Mouse (Mus musculus): ENCODE measurements around the gene Calcr. TPM values are rescaled to one million over a fixed set of nuclear protein-coding genes. Genes with fewer than 3 reads are reported as not detected.
A peak's percentile ranks its signal among the peaks of the same experiment; 100 is the strongest.
"Not testable (repeated sequence)": the region's sequence is repeated elsewhere in the genome, so short reads cannot be mapped to it uniquely, and the experiment has no call there.

Gene Calcr
- not detected in 2 replicates for total RNA-seq (2014; fragmentation: Nextera tagmentation)
- total RNA-seq (2017) = not detected in 2 replicates

GRCm38 (mm10) chr6:3764230-3764764 is at the start of gene Calcr:
TSS of gene Calcr (minus strand) at chr6:3764714.
- no peak for ATAC-seq (replicated peaks; ENCODE audit: low FRiP score, low TSS enrichment, poor library complexity, severe bottlenecking)

DNA sequence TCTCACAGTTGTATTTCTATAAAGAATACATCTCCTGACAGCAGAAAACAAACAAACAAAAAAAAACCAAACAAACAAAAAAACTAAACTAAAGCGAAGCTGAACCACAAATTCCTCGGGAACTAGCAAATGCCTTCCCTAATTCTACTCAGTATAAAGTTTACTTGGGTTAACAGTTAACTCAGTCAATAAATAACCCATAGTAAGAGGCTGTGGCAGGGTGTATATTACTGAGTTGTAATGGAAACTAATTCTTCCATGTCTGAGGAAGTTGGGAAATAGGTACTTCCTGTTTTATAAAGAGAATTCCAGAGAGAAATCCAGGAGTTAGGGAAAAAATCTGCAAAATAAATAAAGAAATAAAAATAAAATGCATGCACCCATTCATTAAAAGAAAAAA is 3.0 kb upstream of the Calcr start:
- no peak for ATAC-seq (replicated peaks; ENCODE audit: low FRiP score, low TSS enrichment, poor library complexity, severe bottlenecking)

- ATAC-seq (replicated peaks; ENCODE audit: low FRiP score, low TSS enrichment, poor library complexity, severe bottlenecking) = no peak
Observed at GRCm38 (mm10) chr6:3763171-3763967, 1.1 kb downstream of the Calcr start.

GRCm38 (mm10) chr6:3751576-3751975 is 12.9 kb downstream of the Calcr start:
- no peak for ATAC-seq (replicated peaks; ENCODE audit: low FRiP score, low TSS enrichment, poor library complexity, severe bottlenecking)

- no peak for ATAC-seq (replicated peaks; ENCODE audit: low FRiP score, low TSS enrichment, poor library complexity, severe bottlenecking)
Observed at GRCm38 (mm10) chr6:3749624-3750023, 14.9 kb downstream of the Calcr start.

DNA sequence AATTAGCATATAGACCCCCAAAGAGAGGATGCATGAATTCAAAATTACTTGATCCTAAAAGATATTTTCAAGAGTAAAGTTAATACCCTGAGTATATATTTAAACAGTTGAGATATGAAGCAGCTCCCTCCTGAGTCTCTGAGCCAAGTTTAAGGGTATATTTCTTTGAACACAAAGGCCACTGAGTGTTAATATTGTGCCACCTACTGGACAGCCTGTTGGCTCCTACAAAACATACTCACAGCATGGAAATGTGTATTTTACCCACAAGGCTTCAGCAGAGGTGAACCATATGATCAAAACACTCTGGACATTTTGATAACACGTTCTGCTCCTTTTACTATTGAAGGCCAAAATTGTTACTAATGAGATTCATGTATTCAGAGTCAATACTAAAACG is 19.0 kb downstream of the Calcr start:
- peak; percentile 84 for ATAC-seq (replicated peaks; ENCODE audit: low FRiP score, low TSS enrichment, poor library complexity, severe bottlenecking)

GRCm38 (mm10) chr6:3741996-3742713 is 22.4 kb downstream of the Calcr start:
- no peak for ATAC-seq (replicated peaks; ENCODE audit: low FRiP score, low TSS enrichment, poor library complexity, severe bottlenecking)

- no peak for ATAC-seq (replicated peaks; ENCODE audit: low FRiP score, low TSS enrichment, poor library complexity, severe bottlenecking)
Observed at GRCm38 (mm10) chr6:3741296-3741695, 23.2 kb downstream of the Calcr start.

DNA sequence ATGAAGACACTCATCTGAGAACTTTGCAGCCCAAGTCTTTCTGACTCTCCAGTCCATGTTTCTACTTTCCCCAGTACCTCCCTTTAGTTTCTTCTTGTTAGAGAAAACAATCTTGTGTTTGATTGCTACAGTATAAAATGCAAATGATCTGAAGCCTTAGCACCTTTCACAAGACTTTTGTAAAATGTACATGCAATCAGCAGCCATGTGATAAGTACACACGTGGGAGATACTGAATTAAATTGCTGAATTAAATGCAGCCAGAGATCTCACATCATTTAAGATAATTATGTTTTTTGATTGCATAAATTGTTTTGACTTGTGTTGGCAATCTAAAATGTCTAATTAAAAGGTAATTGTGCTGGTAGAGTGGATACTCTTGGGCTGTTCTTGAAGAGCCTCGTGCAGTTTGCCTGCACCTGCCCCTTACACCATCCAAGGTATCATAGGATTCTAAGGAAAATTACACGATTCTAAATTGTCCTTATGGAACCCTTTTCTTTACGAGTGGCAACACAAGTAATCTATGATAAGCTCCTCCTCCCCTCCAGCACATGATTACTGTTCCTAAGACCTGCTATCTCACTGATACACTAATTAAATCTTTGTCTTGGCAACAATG is 34.2 kb downstream of the Calcr start:
- no peak for ATAC-seq (replicated peaks; ENCODE audit: low FRiP score, low TSS enrichment, poor library complexity, severe bottlenecking)

GRCm38 (mm10) chr6:3688087-3688642 is 76.3 kb downstream of the Calcr start:
- ATAC-seq (replicated peaks; ENCODE audit: low FRiP score, low TSS enrichment, poor library complexity, severe bottlenecking) = no peak

- not testable (repeated sequence) for ATAC-seq (replicated peaks; ENCODE audit: low FRiP score, low TSS enrichment, poor library complexity, severe bottlenecking)
Observed at GRCm38 (mm10) chr6:3678286-3678685, 86.2 kb downstream of the Calcr start.

GRCm38 (mm10) chr6:3677806-3678205 is 86.7 kb downstream of the Calcr start:
- no peak for ATAC-seq (replicated peaks; ENCODE audit: low FRiP score, low TSS enrichment, poor library complexity, severe bottlenecking)

GRCm38 (mm10) chr6:3671941-3672340 is 92.6 kb downstream of the Calcr start:
- not testable (repeated sequence) for ATAC-seq (replicated peaks; ENCODE audit: low FRiP score, low TSS enrichment, poor library complexity, severe bottlenecking)

GRCm38 (mm10) chr6:3664147-3664716 is 100.3 kb downstream of the Calcr start:
- ATAC-seq (replicated peaks; ENCODE audit: low FRiP score, low TSS enrichment, poor library complexity, severe bottlenecking) = no peak

- ATAC-seq (replicated peaks; ENCODE audit: low FRiP score, low TSS enrichment, poor library complexity, severe bottlenecking) = no peak
Observed at GRCm38 (mm10) chr6:3658405-3658804, 106.1 kb downstream of the Calcr start.

Other genes starting within 250 kb of the Calcr start
- 0.89 TPM in 1 of 2 replicates, not detected in the other for gene Tfpi2, start 224.2 kb upstream of the Calcr start, total RNA-seq (2014; fragmentation: Nextera tagmentation)
- not detected in 2 replicates for gene Tfpi2, start 224.2 kb upstream of the Calcr start, total RNA-seq (2017)
- not detected in 2 replicates for gene Gngt1, start 229.1 kb upstream of the Calcr start, total RNA-seq (2014; fragmentation: Nextera tagmentation)
- not detected in 2 replicates for gene Gngt1, start 229.1 kb upstream of the Calcr start, total RNA-seq (2017)
- 3.8 and 6.4 TPM in 2 replicates for gene Gng11, start 239.2 kb upstream of the Calcr start, total RNA-seq (2014; fragmentation: Nextera tagmentation)
- 1.1 and 8.3 TPM in 2 replicates for gene Gng11, start 239.2 kb upstream of the Calcr start, total RNA-seq (2017)